Mouse (Mus musculus) hindbrain, embryonic 11.5 days (tissue): Measurements from ENCODE around the gene D11Wsu47e. TPM values are rescaled to one million over a fixed set of nuclear protein-coding genes. Genes with fewer than 3 reads are reported as not detected.

Experiments used
- ATAC-seq: fragments of 200-750 bp; cut with Nextera tagmentation; 2 replicates; pipeline ENCODE4 v1.8.0; 2017; ENCODE audit warnings: mild to moderate bottlenecking, moderate TSS enrichment, moderate library complexity; ENCODE audit not compliant: low FRiP score
- DNase-seq: peaks from one replicate; pipeline ENCODE4 v3.0.0-alpha.2; 2015; ENCODE audit warnings: low spot score
- H3K27ac ChIP-seq: fragments of 300-500 bp; sonication (generic); 2 replicates; pipeline ENCODE4 v1.5.1; 2014; ENCODE audit warnings: mild to moderate bottlenecking, low read depth, low read length
- H3K27me3 ChIP-seq: fragments of 300-500 bp; sonication (generic); 2 replicates; pipeline ENCODE4 v1.6.1; 2014; ENCODE audit warnings: mild to moderate bottlenecking, low read length, moderate library complexity, mixed read lengths; ENCODE audit not compliant: control insufficient read depth, insufficient read depth
- H3K36me3 ChIP-seq: fragments of 300-500 bp; sonication (generic); 2 replicates; pipeline ENCODE4 v1.6.1; 2014; ENCODE audit warnings: mild to moderate bottlenecking, low read length, moderate library complexity, mixed read lengths; ENCODE audit not compliant: control insufficient read depth, insufficient read depth
- H3K4me1 ChIP-seq: fragments of 300-500 bp; sonication (generic); replicated peaks from 2 replicates; pipeline ENCODE4 v1.6.1; 2014; ENCODE audit warnings: low read length, mixed read lengths; ENCODE audit not compliant: control insufficient read depth, insufficient read depth
- H3K4me2 ChIP-seq: fragments of 300-500 bp; sonication (generic); replicated peaks from 2 replicates; pipeline ENCODE4 v1.6.1; 2014; ENCODE audit warnings: mild to moderate bottlenecking, low read depth, low read length
- H3K4me3 ChIP-seq: fragments of 300-500 bp; sonication (generic); 2 replicates; pipeline ENCODE4 v1.5.1; 2014; ENCODE audit warnings: low read depth, low read length
- H3K9ac ChIP-seq: fragments of 300-500 bp; sonication (generic); 2 replicates; pipeline ENCODE4 v1.6.1; 2014; ENCODE audit warnings: low read depth, low read length
- H3K9me3 ChIP-seq: fragments of 300-500 bp; sonication (generic); 2 replicates; pipeline ENCODE4 v1.6.1; 2016; ENCODE audit warnings: low read length; ENCODE audit not compliant: control insufficient read depth
- WGBS: fragments of 180-500 bp; shearing (Covaris S2); extraction: QIAGEN DNeasy Blood & Tissue Kit; methylation state at CpG from one replicate; pipeline ENCODE4 v1.1.7; 2014; 5-methylcytosine and 5-hydroxymethylcytosine counted together
- polyA plus RNA-seq: library from polyadenylated mRNA; unstranded; fragments of >200 nt; fragmentation: Nextera tagmentation; extraction: Ambion mirVana; gene quantifications from 2 replicates; pipeline ENCODE4 v1.2.1, GENCODE M21; 2014

The D11Wsu47e gene
- polyA plus RNA-seq, 1 experiment from 2014 or later = 21.0 TPM

DNA sequence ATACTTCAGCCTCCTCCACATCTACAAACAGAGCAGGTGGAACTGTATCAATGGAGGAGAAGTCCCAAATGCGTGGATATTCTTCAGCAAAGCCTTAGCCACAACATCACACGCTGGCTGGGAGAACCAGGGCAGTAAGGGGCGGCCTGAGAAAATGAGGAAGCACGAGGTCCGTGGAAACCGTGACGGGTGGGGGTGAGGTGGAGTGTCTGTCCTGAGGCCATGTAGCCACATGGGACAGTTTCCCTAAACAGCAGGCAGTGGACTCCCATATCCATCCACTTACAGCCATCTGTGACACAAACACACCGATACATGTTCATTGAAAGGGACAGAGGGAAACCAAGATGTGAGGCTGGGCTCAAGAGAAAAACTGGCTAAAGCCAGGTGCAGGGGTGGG is 53.7 kb downstream of the D11Wsu47e start:
- no peak overlapping the region for H3K27ac ChIP-seq
- WGBS = 81% methylated on average over 8 of the region's 8 CpGs
- H3K4me3 ChIP-seq = no peak overlapping the region
- no peaks in the 10 kb centered on the region for H3K27me3 ChIP-seq
- no peaks in the 10 kb centered on the region for H3K36me3 ChIP-seq
- ATAC-seq = no peak
- H3K4me2 ChIP-seq = no peak overlapping the region
- peaks cover 15% of the 10 kb centered on the region for H3K4me1 ChIP-seq
- no peak for DNase-seq
- H3K9me3 ChIP-seq = no peaks in the 10 kb centered on the region
- no peak overlapping the region for H3K9ac ChIP-seq

DNA sequence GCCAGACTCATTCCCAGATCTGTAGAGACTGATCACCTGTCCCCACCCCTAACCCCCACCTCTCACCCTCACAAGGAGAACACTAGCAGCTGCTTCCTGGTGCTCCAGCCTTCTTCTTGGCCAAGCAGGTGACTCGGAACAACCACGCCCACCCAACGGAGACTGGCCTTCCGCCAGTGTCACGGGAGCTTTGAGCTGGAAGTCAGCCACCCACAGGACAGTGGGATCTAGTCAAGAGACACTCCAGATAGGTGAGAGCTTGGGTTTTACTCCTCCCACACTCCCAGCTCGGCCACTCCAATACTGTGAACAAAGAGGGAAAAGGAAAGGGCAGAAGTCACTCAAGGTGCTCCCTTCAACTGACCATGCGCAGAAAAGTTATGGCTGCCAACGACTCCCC is 55.0 kb downstream of the D11Wsu47e start:
- Histone ChIP-seq H3K36me3 (peaks cover 6% of the 10 kb centered on the region), H3K9me3 (no peaks in the 10 kb centered on the region), H3K27ac (no peak overlapping the region), H3K4me2 (no peak overlapping the region), H3K4me3 (no peak overlapping the region), H3K27me3 (no peaks in the 10 kb centered on the region), H3K4me1 (peaks cover 10% of the 10 kb centered on the region), H3K9ac (no peak overlapping the region)
- ATAC-seq (no peak), DNase-seq (no peak)
- 88% methylated on average over 8 of the region's 8 CpGs for WGBS

DNA sequence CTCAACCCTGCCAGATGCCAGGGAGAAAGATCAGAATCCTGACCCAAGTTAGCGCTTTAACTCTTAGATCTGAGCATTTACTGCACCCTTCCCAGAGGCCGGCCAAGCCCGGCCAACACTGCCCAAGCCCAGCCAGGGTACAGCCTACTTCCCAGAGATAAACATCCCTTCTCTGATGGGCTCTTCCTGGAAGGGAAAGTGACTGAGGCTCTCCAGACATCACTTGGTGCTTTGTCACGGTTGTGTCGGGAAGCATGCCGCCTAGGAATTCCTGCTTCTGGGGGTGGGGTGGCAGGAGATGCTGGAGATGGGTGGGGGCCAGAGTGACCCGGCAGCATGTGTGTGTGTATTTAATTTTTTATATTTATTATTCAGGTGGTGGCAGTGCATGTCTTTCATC is 55.9 kb downstream of the D11Wsu47e start:
- Histone ChIP-seq H3K36me3 (peaks cover 6% of the 10 kb centered on the region), H3K9me3 (no peaks in the 10 kb centered on the region), H3K27ac (no peak overlapping the region), H3K9ac (no peak overlapping the region), H3K27me3 (no peaks in the 10 kb centered on the region), H3K4me3 (no peak overlapping the region), H3K4me2 (no peak overlapping the region), H3K4me1 (peaks cover 4% of the 10 kb centered on the region; the same call in 1 of the 2 replicates)
- no peak for DNase-seq
- ATAC-seq = no peak
- WGBS = 84% methylated on average over 7 of the region's 7 CpGs

DNA sequence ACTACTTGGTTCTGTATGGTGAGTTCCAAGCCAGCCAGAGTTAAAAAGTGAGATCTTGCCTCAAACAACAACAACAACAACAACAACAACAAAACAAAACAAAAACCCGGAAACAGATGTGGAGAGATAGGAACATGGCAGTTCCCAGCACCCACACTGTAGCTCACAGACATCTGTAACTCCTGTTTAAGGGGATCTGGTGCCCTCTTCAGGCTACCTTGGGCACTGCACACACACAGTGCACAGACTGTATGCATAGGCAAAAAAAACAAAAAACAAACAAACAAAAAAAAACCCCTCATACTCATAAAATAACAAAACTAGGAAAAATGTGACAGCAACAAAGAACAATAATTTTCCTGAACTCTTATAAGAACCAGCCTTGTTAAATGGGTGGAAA is 58.8 kb downstream of the D11Wsu47e start:
- peaks cover 6% of the 10 kb centered on the region for H3K36me3 ChIP-seq
- no peaks in the 10 kb centered on the region for H3K9me3 ChIP-seq
- H3K4me2 ChIP-seq = no peak overlapping the region
- no peaks in the 10 kb centered on the region for H3K27me3 ChIP-seq
- no peak for DNase-seq
- no peak overlapping the region for H3K27ac ChIP-seq
- 92% methylated on average over 1 of the region's 1 CpGs for WGBS
- H3K4me3 ChIP-seq = no peak overlapping the region
- H3K4me1 ChIP-seq = peaks cover 6% of the 10 kb centered on the region
- no peak for ATAC-seq
- no peak overlapping the region for H3K9ac ChIP-seq

Other genes starting within 250 kb of the D11Wsu47e start
- 36.9 and 41.9 TPM in 2 replicates for gene Sstr2, start 65.1 kb upstream of the D11Wsu47e start, polyA plus RNA-seq
- gene Cog1, start 35.2 kb upstream of the D11Wsu47e start, polyA plus RNA-seq = 37.6 and 37.8 TPM in 2 replicates
- 20.1 and 20.4 TPM in 2 replicates for gene Slc39a11, start 34.3 kb upstream of the D11Wsu47e start, polyA plus RNA-seq
- 49.9 and 56.4 TPM in 2 replicates for gene Fam104a, start 257 bp upstream of the D11Wsu47e start, polyA plus RNA-seq
- 0.80 and 0.86 TPM in 2 replicates for gene Cpsf4l, start 25.6 kb downstream of the D11Wsu47e start, polyA plus RNA-seq
- gene Cdc42ep4, start 67.5 kb downstream of the D11Wsu47e start, polyA plus RNA-seq = 64.5 and 68.6 TPM in 2 replicates